Mouse (Mus musculus): ENCODE data around the gene Pum1.
A peak's percentile ranks its signal among the peaks of the same experiment; 100 is the strongest.

The Pum1 gene

GRCm38 (mm10) chr4:130814742-130815330 is 151.7 kb downstream of the Pum1 start:
- peak; percentile 30 to 48 for DNase-seq (ENCODE audit: low spot score in 2 of 2)

GRCm38 (mm10) chr4:130815860-130816259 is 152.7 kb downstream of the Pum1 start:
- no peak for DNase-seq (ENCODE audit: low spot score in 2 of 2)

GRCm38 (mm10) chr4:130819806-130820205 is 156.7 kb downstream of the Pum1 start:
- DNase-seq (ENCODE audit: low spot score in 2 of 2): no peak

- no peak for DNase-seq (ENCODE audit: low spot score in 2 of 2)
Observed at GRCm38 (mm10) chr4:130820594-130821255, 157.6 kb downstream of the Pum1 start.

DNA sequence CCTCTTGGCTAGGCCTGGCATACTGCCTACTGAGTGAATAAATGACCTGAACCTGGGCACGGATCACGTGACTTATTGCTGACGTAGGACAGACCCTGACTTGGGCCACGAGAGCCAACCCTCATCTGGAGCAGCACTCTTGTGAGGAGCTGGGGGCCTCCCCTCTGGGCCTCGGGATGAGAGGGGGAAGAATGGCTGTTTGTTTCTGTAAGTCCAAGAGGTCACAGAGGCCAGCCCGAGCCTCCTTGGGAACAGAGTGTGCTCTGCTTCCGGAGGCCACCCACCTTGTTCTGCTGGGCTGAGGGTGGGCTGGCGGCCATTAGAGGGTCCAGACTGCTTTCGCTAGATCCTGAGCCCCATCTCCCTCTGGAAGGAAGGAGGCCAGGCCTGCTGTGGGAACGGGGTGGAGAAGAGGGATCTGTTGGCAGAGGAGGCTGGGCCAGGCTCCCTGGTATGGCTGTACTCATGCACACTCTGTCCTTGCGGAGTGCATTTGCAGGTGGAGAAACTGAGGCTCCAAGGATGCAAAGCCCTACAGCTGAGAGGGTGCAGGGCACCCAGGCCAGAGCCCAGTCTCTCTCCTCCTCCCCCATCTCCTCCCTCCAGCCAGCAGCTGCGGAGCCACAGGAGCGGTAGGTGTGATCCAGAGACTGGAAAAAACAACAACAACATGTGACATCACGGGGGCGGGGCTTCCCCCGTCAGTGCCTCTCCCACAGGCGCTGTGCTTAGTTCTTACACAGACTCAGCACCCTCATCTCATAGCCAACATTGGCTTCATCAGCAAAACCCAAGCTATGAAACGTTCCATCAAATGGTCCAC is 165.9 kb downstream of the Pum1 start:
- DNase-seq (ENCODE audit: low spot score in 2 of 2): peak in 1 of 2 experiments; percentile 49
